10 mouse cellular contexts compared by ENCODE assay signal in genomic region chr7:113960841-113961499, GRCm38 (mm10).
DNase-seq lines count a peak whose midpoint lies in the region; ATAC-seq lines count a peak whose summit lies in the region.
"Had no signal": no experiment of that assay in that cellular context is flagged by ENCODE, and none has a peak within 500 bp of the region (broad histone marks: within the 10 kb centered on the region; RNA-seq: fewer than 3 reads in every experiment).

No protein-coding gene starts in this region.

- no peaks in the 10 kb centered on the region for H3K9me3 ChIP-seq in forebrain, embryonic 14.5 days (replicated peaks; ENCODE audit: control insufficient read depth, low read length)
- H3K9me3 ChIP-seq: hindbrain, embryonic 10.5 days; limb, embryonic 12.5 days had no signal

- 43% methylated on average over 9 of the region's 9 CpGs for WGBS in forebrain, embryonic 14.5 days

- no peak overlapping the region for H3K4me3 ChIP-seq in forebrain, embryonic 14.5 days (ENCODE audit: low read depth, low read length)
- H3K4me3 ChIP-seq: hindbrain, embryonic 10.5 days; limb, embryonic 12.5 days had no signal

- no peak for ATAC-seq in forebrain, embryonic 14.5 days

- intact Hi-C loops in gastrocnemius, postnatal 36 days (cut with DNase I) = no loop called here
- intact Hi-C loops in left cerebral cortex, postnatal 4 days (cut with DNase I) = no loop called here
- intact Hi-C loops in left cerebral cortex, postnatal 10 days (cut with DNase I) = no loop called here

- DNase-seq in gastrocnemius, adult 18-20 months (ENCODE audit: low spot score) = peak; percentile 10
- DNase-seq in gastrocnemius, postnatal 36 days = no peak
- DNase-seq in left cerebral cortex, postnatal 4 days = peak; percentile 44
- DNase-seq in left cerebral cortex, postnatal 10 days (ENCODE audit: extremely low spot score in 1 of 2, low spot score in 2 of 2) = no peak
- DNase-seq in forebrain, embryonic 14.5 days (ENCODE audit: low spot score) = peak; percentile 36
- DNase-seq in lung, postnatal 14 days = peak; percentile 50
- DNase-seq in spleen, adult 18-20 months = no peak

- no peak overlapping the region for H3K4me2 ChIP-seq in forebrain, embryonic 14.5 days (ENCODE audit: low read length)
- H3K4me2 ChIP-seq: limb, embryonic 12.5 days had no signal

- H3K9ac ChIP-seq in forebrain, embryonic 14.5 days (ENCODE audit: low read length) = no peak overlapping the region
- H3K9ac ChIP-seq: limb, embryonic 12.5 days had no signal

- H3K27me3 ChIP-seq in forebrain, embryonic 14.5 days (replicated peaks; ENCODE audit: control insufficient read depth, insufficient read depth, low read length) = no peaks in the 10 kb centered on the region
- H3K27me3 ChIP-seq: limb, embryonic 12.5 days had no signal

- no peak overlapping the region for H3K27ac ChIP-seq in forebrain, embryonic 14.5 days (ENCODE audit: low read depth, low read length)
- H3K27ac ChIP-seq: hindbrain, embryonic 10.5 days; kidney, postnatal 0 days; limb, embryonic 12.5 days had no signal

- no peaks in the 10 kb centered on the region for H3K36me3 ChIP-seq in forebrain, embryonic 14.5 days (ENCODE audit: control insufficient read depth, insufficient read depth, low read length)
- H3K36me3 ChIP-seq: hindbrain, embryonic 10.5 days; limb, embryonic 12.5 days had no signal

- H3K4me1 ChIP-seq in forebrain, embryonic 14.5 days (ENCODE audit: control insufficient read depth, insufficient read depth, low read length) = no peaks in the 10 kb centered on the region; the same call in 1 of the 2 replicates
- H3K4me1 ChIP-seq: hindbrain, embryonic 10.5 days had no signal

Comparison
In these comparisons a context has a peak if more than half of its experiments do, and no peak if none do; other contexts are left out.
1. DNase-seq: peak in gastrocnemius, adult 18-20 months (single experiment), left cerebral cortex, postnatal 4 days (single experiment), forebrain, embryonic 14.5 days (single experiment) and lung, postnatal 14 days (single experiment); none in gastrocnemius, postnatal 36 days (0 of 2), left cerebral cortex, postnatal 10 days (0 of 2) and spleen, adult 18-20 months (0 of 2).